In the genomic region with DNA sequence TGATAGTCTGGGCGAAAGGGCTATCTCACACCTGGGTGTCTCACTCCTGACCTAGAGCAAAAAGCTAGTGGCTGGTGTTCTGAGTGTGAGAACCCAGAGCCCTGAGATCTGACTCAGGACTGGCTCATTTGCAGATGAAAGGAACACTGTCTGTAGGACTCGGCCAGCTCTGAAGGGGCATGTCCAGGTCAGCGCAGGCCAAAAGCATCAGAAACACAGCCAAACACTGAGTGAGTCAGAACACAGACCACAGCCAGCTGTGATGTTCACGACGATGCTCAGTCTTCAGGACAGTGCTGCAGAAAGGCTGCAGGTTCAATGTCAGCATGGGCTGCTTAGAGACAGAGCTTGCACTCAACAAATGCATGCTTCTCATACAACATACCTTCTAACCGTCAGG, we compare ENCODE assay signal across 16 mouse cellular contexts. TPM values are rescaled to one million over a fixed set of nuclear protein-coding genes. Genes with fewer than 3 reads are reported as not detected.
"Had no signal": no experiment of that assay in that cellular context is flagged by ENCODE, and none has a peak within 500 bp of the region (broad histone marks: within the 10 kb centered on the region; RNA-seq: fewer than 3 reads in every experiment).

No protein-coding gene starts in this region.

- H3K36me3 ChIP-seq: limb, embryonic 10.5 days; liver, embryonic 15.5 days; midbrain, embryonic 15.5 days; neural tube, embryonic 13.5 days; stomach, embryonic 15.5 days had no signal

- ATAC-seq: lung, postnatal 0 days; midbrain, embryonic 15.5 days had no signal

- H3K4me1 ChIP-seq: midbrain, embryonic 15.5 days; neural tube, embryonic 13.5 days had no signal

- H3K4me3 ChIP-seq: layer of hippocampus, adult 2 months; limb, embryonic 10.5 days; liver, embryonic 15.5 days; midbrain, embryonic 15.5 days; neural tube, embryonic 13.5 days; stomach, embryonic 15.5 days had no signal

- H3K4me2 ChIP-seq: liver, embryonic 11.5 days; liver, embryonic 15.5 days; midbrain, embryonic 15.5 days; neural tube, embryonic 13.5 days; stomach, embryonic 15.5 days had no signal

- H3K9me3 ChIP-seq: limb, embryonic 10.5 days; liver, embryonic 15.5 days; midbrain, embryonic 15.5 days; neural tube, embryonic 13.5 days; stomach, embryonic 15.5 days had no signal

- H3K27me3 ChIP-seq: liver, embryonic 15.5 days; midbrain, embryonic 15.5 days; neural tube, embryonic 13.5 days; stomach, embryonic 15.5 days had no signal

- DNase-seq: kidney, postnatal 4 days; lung, adult 2 months; lung, postnatal 36 days; retina, postnatal 1 day; thymus, postnatal 36 days had no signal

- H3K27ac ChIP-seq: kidney, postnatal 0 days; layer of hippocampus, adult 2 months; limb, embryonic 10.5 days; liver, embryonic 15.5 days; midbrain, embryonic 15.5 days; neural tube, embryonic 13.5 days; stomach, embryonic 15.5 days had no signal

- H3K9ac ChIP-seq: liver, embryonic 15.5 days; midbrain, embryonic 15.5 days; neural tube, embryonic 13.5 days; stomach, embryonic 15.5 days had no signal

RNA-seq across cellular contexts. Expression of gene Cmbl, which starts 3.8 kb away (rescaled TPM):
- total RNA-seq: megakaryocyte progenitor cell, adult 5-6 weeks; monocyte, adult 5-6 weeks had no signal
